Mouse (Mus musculus): ENCODE measurements around the gene Aif1. TPM values are rescaled to one million over a fixed set of nuclear protein-coding genes. Genes with fewer than 3 reads are reported as not detected.
A peak's percentile ranks its signal among the peaks of the same experiment; 100 is the strongest.

The Aif1 gene
- total RNA-seq, 2 experiments from 2014 or later, result 9.8 to 10.6 TPM

- no peak for DNase-seq (ENCODE audit: low spot score in 2 of 2)
Observed at GRCm38 (mm10) chr17:35121871-35122303, 54.0 kb downstream of the Aif1 start, which contains the start of gene Csnk2b. TSS of gene Csnk2b (minus strand) at chr17:35122053.

GRCm38 (mm10) chr17:35121143-35121799 is 54.6 kb downstream of the Aif1 start, which contains the start of gene Gpank1:
TSS of gene Gpank1 (plus strand) at chr17:35121455.
- peak; percentile 83 to 94 for DNase-seq (ENCODE audit: low spot score in 2 of 2)

Small RNAs within 50 kb of the gene (microRNA-seq; reads per million reads assigned to microRNA genes)
- gene Mir6973a, result not detected
- not detected for gene Mir6974

Other genes with a start within 250 kb of the Aif1 start
- 10 to 100 TPM; 22.0 to 25.2 TPM for gene Neu1, start 244.8 kb downstream of the Aif1 start, total RNA-seq (2021)
- gene Hspa1b, start 216.8 kb downstream of the Aif1 start, total RNA-seq (2021), result 10 to 100 TPM; 26.9 to 33.2 TPM
- not detected for gene Gm20481, start 206.2 kb downstream of the Aif1 start, total RNA-seq (2021)
- 10 to 100 TPM; 12.6 to 14.5 TPM for gene Hspa1a, start 203.9 kb downstream of the Aif1 start, total RNA-seq (2021)
- gene Hspa1l, start 203.4 kb downstream of the Aif1 start, total RNA-seq (2021), result 1 to 10 TPM in 1 of 2 experiments, under 1 TPM in 1; 0.39 to 1.3 TPM
- gene Lsm2, start 194.2 kb downstream of the Aif1 start, total RNA-seq (2021), result 10 to 100 TPM; 50.5 to 54.8 TPM
- 10 to 100 TPM; 77.9 to 89.1 TPM for gene Vars, start 175.1 kb downstream of the Aif1 start, total RNA-seq (2021)
- gene Vwa7, start 159.5 kb downstream of the Aif1 start, total RNA-seq (2021), result 1 to 10 TPM; 1.2 to 1.5 TPM
- gene Sapcd1, start 148.1 kb downstream of the Aif1 start, total RNA-seq (2021), result 1 to 10 TPM; 3.8 to 4.1 TPM
- gene Msh5, start 129.3 kb downstream of the Aif1 start, total RNA-seq (2021), result 10 to 100 TPM in 1 of 2 experiments, 1 to 10 TPM in 1; 8.2 to 11.0 TPM
- gene Clic1, start 126.1 kb downstream of the Aif1 start, total RNA-seq (2021), result 100 to 1,000 TPM; 137 to 146 TPM
- 10 to 100 TPM; 55.1 to 67.4 TPM for gene Ddah2, start 117.0 kb downstream of the Aif1 start, total RNA-seq (2021)
- under 1 TPM; 0.31 to 0.34 TPM for gene Ly6g6c, start 110.7 kb downstream of the Aif1 start, total RNA-seq (2021)
- gene Mpig6b, start 109.9 kb downstream of the Aif1 start, total RNA-seq (2021), result under 1 TPM; 0.22 to 0.90 TPM
- gene Ly6g6e, start 99.2 kb downstream of the Aif1 start, total RNA-seq (2021), result not detected
- gene Ly6g6d, start 98.0 kb downstream of the Aif1 start, total RNA-seq (2021), result 1 to 10 TPM; 2.0 to 2.4 TPM
- not detected for gene Ly6g6f, start 90.5 kb downstream of the Aif1 start, total RNA-seq (2021)
- gene Abhd16a, start 86.8 kb downstream of the Aif1 start, total RNA-seq (2021), result 10 to 100 TPM; 92.8 to 96.8 TPM
- not detected for gene Ly6g5c, start 67.8 kb downstream of the Aif1 start, total RNA-seq (2021)
- gene Ly6g5b, start 60.6 kb downstream of the Aif1 start, total RNA-seq (2021), result 1 to 10 TPM in 1 of 2 experiments, under 1 TPM in 1; 0.62 to 1.4 TPM
- gene Gpank1, start 54.6 kb downstream of the Aif1 start, total RNA-seq (2021), result 10 to 100 TPM; 14.7 TPM
- gene Csnk2b, start 54.0 kb downstream of the Aif1 start, total RNA-seq (2021), result 100 to 1,000 TPM; 199 to 211 TPM
- 10 to 100 TPM; 29.0 to 30.9 TPM for gene D17H6S53E, start 49.7 kb downstream of the Aif1 start, total RNA-seq (2021)
- 10 to 100 TPM in 1 of 2 experiments, 1 to 10 TPM in 1; 6.9 to 54.4 TPM for gene Apom, start 44.0 kb downstream of the Aif1 start, total RNA-seq (2021)
- gene Bag6, start 40.9 kb downstream of the Aif1 start, total RNA-seq (2021), result 100 to 1,000 TPM; 425 to 435 TPM
- gene Prrc2a, start 11.2 kb downstream of the Aif1 start, total RNA-seq (2021), result 100 to 1,000 TPM; 264 to 295 TPM
- 10 to 100 TPM; 11.0 to 13.5 TPM for gene Lst1, start 12.4 kb upstream of the Aif1 start, total RNA-seq (2021)
- gene Ltb, start 18.4 kb upstream of the Aif1 start, total RNA-seq (2021), result 1 to 10 TPM; 6.6 to 9.3 TPM
- under 1 TPM; 0.42 to 0.76 TPM for gene Tnf, start 25.9 kb upstream of the Aif1 start, total RNA-seq (2021)
- under 1 TPM; 0.73 to 0.78 TPM for gene Lta, start 29.3 kb upstream of the Aif1 start, total RNA-seq (2021)
- gene Gm16181, start 44.8 kb upstream of the Aif1 start, total RNA-seq (2021), result not detected
- 10 to 100 TPM; 11.4 to 12.4 TPM for gene Atp6v1g2, start 57.6 kb upstream of the Aif1 start, total RNA-seq (2021)
- gene Nfkbil1, start 59.7 kb upstream of the Aif1 start, total RNA-seq (2021), result 10 to 100 TPM; 25.6 to 26.0 TPM
- 100 to 1,000 TPM; 364 to 387 TPM for gene Ddx39b, start 65.7 kb upstream of the Aif1 start, total RNA-seq (2021)
- gene H2-D1, start 86.7 kb upstream of the Aif1 start, total RNA-seq (2021), result 10 to 100 TPM; 78.4 to 82.3 TPM
- 1 to 10 TPM; 1.2 to 1.6 TPM for gene H2-Q1, start 144.3 kb upstream of the Aif1 start, total RNA-seq (2021)
- gene H2-Q2, start 166.2 kb upstream of the Aif1 start, total RNA-seq (2021), result 1 to 10 TPM; 1.0 to 1.3 TPM
- 10 to 100 TPM; 26.0 to 26.5 TPM for gene H2-Q4, start 203.5 kb upstream of the Aif1 start, total RNA-seq (2021)
- 1 to 10 TPM; 1.9 to 2.3 TPM for gene H2-Q6, start 248.8 kb upstream of the Aif1 start, total RNA-seq (2021)

Data from adrenal gland, postnatal 4 days (tissue).